Comparison of ENCODE assay signal across 14 mouse cellular contexts in genomic region chr6:78515777-78516446, GRCm38 (mm10). TPM values are rescaled to one million over a fixed set of nuclear protein-coding genes. Genes with fewer than 3 reads are reported as not detected.
DNase-seq lines count a peak whose midpoint lies in the region; ATAC-seq and TF ChIP-seq lines count a peak whose summit lies in the region.
"Had no signal": no experiment of that assay in that cellular context is flagged by ENCODE, and none has a peak within 500 bp of the region (broad histone marks: within the 10 kb centered on the region; RNA-seq: fewer than 3 reads in every experiment).

No protein-coding gene starts in this region.

- no peak overlapping the region for H3K4me2 ChIP-seq in hindbrain, postnatal 0 days (ENCODE audit: low read depth, low read length)
- H3K4me2 ChIP-seq in hindbrain, embryonic 13.5 days = no peak overlapping the region
- H3K4me2 ChIP-seq in liver, embryonic 12.5 days = no peak overlapping the region
- H3K4me2 ChIP-seq: liver, embryonic 11.5 days had no signal

- H3K36me3 ChIP-seq in hindbrain, postnatal 0 days (ENCODE audit: insufficient read depth, low read length) = no peaks in the 10 kb centered on the region
- no peaks in the 10 kb centered on the region for H3K36me3 ChIP-seq in hindbrain, embryonic 13.5 days
- H3K36me3 ChIP-seq in liver, embryonic 12.5 days = no peaks in the 10 kb centered on the region

- peak; percentile 62 for DNase-seq in hindbrain, postnatal 0 days (ENCODE audit: low spot score)
- DNase-seq in retina, embryonic 14.5 days (ENCODE audit: low spot score) = peak; percentile 49
- DNase-seq in retina, postnatal 1 day = no peak
- peak; percentile 16 to 60 for DNase-seq in cerebellum, adult 2 months
- DNase-seq in right cerebral cortex, postnatal 4 days = peak; percentile 14
- DNase-seq in heart, adult 9 months (ENCODE audit: low spot score in 2 of 2) = no peak
- DNase-seq: adrenal gland, postnatal 14 days; thymus, postnatal 36 days had no signal

- peak; percentile 64 for TF ChIP-seq CTCF in hindbrain, postnatal 0 days (IDR thresholded peaks at IDR 0.05; ENCODE audit: low read depth)
- no peak for TF ChIP-seq CTCF in cerebellum, adult 2 months (IDR thresholded peaks at IDR 0.05; ENCODE audit: borderline replicate concordance, insufficient read depth, low read depth, low read length)

- no peaks in the 10 kb centered on the region for H3K9me3 ChIP-seq in hindbrain, postnatal 0 days (ENCODE audit: low read length)
- no peaks in the 10 kb centered on the region for H3K9me3 ChIP-seq in hindbrain, embryonic 13.5 days
- no peaks in the 10 kb centered on the region for H3K9me3 ChIP-seq in liver, embryonic 12.5 days (replicated peaks)

- no peak for TF ChIP-seq POLR2A in cerebellum, adult 2 months (IDR thresholded peaks at IDR 0.05; ENCODE audit: borderline replicate concordance, insufficient read depth, low read length)

- 57% methylated on average over 3 of the region's 3 CpGs for WGBS in hindbrain, postnatal 0 days
- WGBS in hindbrain, embryonic 13.5 days = 75% methylated on average over 3 of the region's 3 CpGs
- WGBS in cerebellum, adult 2 months = 30% methylated on average over 3 of the region's 3 CpGs
- WGBS in liver, embryonic 12.5 days (ENCODE audit: insufficient replicate concordance) = 53% methylated on average over 3 of the region's 3 CpGs

- no peak overlapping the region for H3K27ac ChIP-seq in hindbrain, postnatal 0 days
- no peak overlapping the region for H3K27ac ChIP-seq in hindbrain, embryonic 13.5 days
- H3K27ac ChIP-seq in cerebellum, adult 2 months (ENCODE audit: insufficient read depth, low read length) = no peak overlapping the region
- H3K27ac ChIP-seq in liver, embryonic 12.5 days = no peak overlapping the region

- H3K4me1 ChIP-seq in hindbrain, postnatal 0 days (ENCODE audit: insufficient read depth, low read length) = no peaks in the 10 kb centered on the region
- no peaks in the 10 kb centered on the region for H3K4me1 ChIP-seq in hindbrain, embryonic 13.5 days (replicated peaks)
- no peaks in the 10 kb centered on the region for H3K4me1 ChIP-seq in cerebellum, adult 2 months (ENCODE audit: control insufficient read depth, insufficient read depth, low read length)
- H3K4me1 ChIP-seq in liver, embryonic 12.5 days = no peaks in the 10 kb centered on the region

- H3K4me3 ChIP-seq in hindbrain, postnatal 0 days (ENCODE audit: low read length) = no peak overlapping the region
- no peak overlapping the region for H3K4me3 ChIP-seq in hindbrain, embryonic 13.5 days
- H3K4me3 ChIP-seq in cerebellum, adult 2 months (replicated peaks; ENCODE audit: insufficient read depth, low read depth, low read length) = no peak overlapping the region
- no peak overlapping the region for H3K4me3 ChIP-seq in liver, embryonic 12.5 days

- no peak overlapping the region for H3K9ac ChIP-seq in hindbrain, postnatal 0 days (replicated peaks; ENCODE audit: low read length)
- H3K9ac ChIP-seq in hindbrain, embryonic 13.5 days = no peak overlapping the region
- no peak overlapping the region for H3K9ac ChIP-seq in liver, embryonic 12.5 days

- no peak for ATAC-seq in hindbrain, postnatal 0 days
- ATAC-seq in hindbrain, embryonic 13.5 days (ENCODE audit: low FRiP score) = no peak
- ATAC-seq in liver, embryonic 12.5 days = no peak

- no peaks in the 10 kb centered on the region for H3K27me3 ChIP-seq in hindbrain, postnatal 0 days (ENCODE audit: insufficient read depth, low read length)
- H3K27me3 ChIP-seq in hindbrain, embryonic 13.5 days = no peaks in the 10 kb centered on the region
- H3K27me3 ChIP-seq in cerebellum, adult 2 months (ENCODE audit: control insufficient read depth, insufficient read depth, low read length) = no peaks in the 10 kb centered on the region
- H3K27me3 ChIP-seq in liver, embryonic 12.5 days (replicated peaks) = no peaks in the 10 kb centered on the region

RNA-seq across cellular contexts. Expression of gene Reg3g, which starts 47.2 kb away (rescaled TPM):
- total RNA-seq in hindbrain, postnatal 0 days (2014; rRNA removed) = not detected in 2 replicates
- not detected in 2 replicates for polyA plus RNA-seq in hindbrain, postnatal 0 days (2015; fragmentation: Nextera tagmentation; extraction: Ambion mirVana)
- polyA plus RNA-seq in hindbrain, embryonic 13.5 days (2015; fragmentation: Nextera tagmentation; extraction: Ambion mirVana) = not detected in 2 replicates
- 0.20 and 0.25 TPM in 2 replicates for polyA plus RNA-seq in cerebellum, adult 2 months (2012; rRNA removed)
- not detected in 2 replicates for polyA plus RNA-seq in liver, embryonic 12.5 days (2016; fragmentation: Nextera tagmentation; extraction: Ambion mirVana)
- total RNA-seq: adrenal gland, postnatal 14 days; ES-E14; megakaryocyte, adult 5-6 weeks had no signal
- polyA plus RNA-seq: liver, embryonic 11.5 days; neural tube, embryonic 11.5 days had no signal

Comparison
In these comparisons a context has a peak if more than half of its experiments do, and no peak if none do; other contexts are left out.
1. DNase-seq: peak in hindbrain, postnatal 0 days (single experiment), retina, embryonic 14.5 days (single experiment), cerebellum, adult 2 months (2 of 2) and right cerebral cortex, postnatal 4 days (single experiment); none in retina, postnatal 1 day (single experiment) and heart, adult 9 months (0 of 2).